Comparison of ENCODE assay signal across 15 mouse cellular contexts in genomic region chr5:120696057-120696743, GRCm38 (mm10). TPM values are rescaled to one million over a fixed set of nuclear protein-coding genes. Genes with fewer than 3 reads are reported as not detected.
DNase-seq lines count a peak whose midpoint lies in the region; ATAC-seq and TF ChIP-seq lines count a peak whose summit lies in the region.
"Had no signal": no experiment of that assay in that cellular context is flagged by ENCODE, and none has a peak within 500 bp of the region (broad histone marks: within the 10 kb centered on the region; RNA-seq: fewer than 3 reads in every experiment).

No protein-coding gene starts in this region.

- peaks cover 15% of the 10 kb centered on the region for H3K36me3 ChIP-seq in forebrain, embryonic 14.5 days (ENCODE audit: control insufficient read depth, insufficient read depth, low read length)
- H3K36me3 ChIP-seq in forebrain, embryonic 16.5 days (ENCODE audit: control insufficient read depth, insufficient read depth) = peaks cover 11% of the 10 kb centered on the region
- no peaks in the 10 kb centered on the region for H3K36me3 ChIP-seq in thymus, adult 2 months (ENCODE audit: control insufficient read depth, insufficient read depth, low read length)
- H3K36me3 ChIP-seq: embryonic facial prominence, embryonic 10.5 days; heart, embryonic 12.5 days had no signal

- no peaks in the 10 kb centered on the region for H3K9me3 ChIP-seq in forebrain, embryonic 14.5 days (replicated peaks; ENCODE audit: control insufficient read depth, low read length)
- no peaks in the 10 kb centered on the region for H3K9me3 ChIP-seq in forebrain, embryonic 16.5 days (ENCODE audit: control insufficient read depth, low read length)
- H3K9me3 ChIP-seq: embryonic facial prominence, embryonic 10.5 days; heart, embryonic 12.5 days; limb, embryonic 13.5 days had no signal

- TF ChIP-seq CTCF in thymus, adult 2 months (IDR thresholded peaks at IDR 0.05; ENCODE audit: borderline replicate concordance, control insufficient read depth, extremely low read depth, insufficient read depth, low read length, poor library complexity) = no peak

- H3K4me3 ChIP-seq in forebrain, embryonic 14.5 days (ENCODE audit: low read depth, low read length) = no peak overlapping the region
- no peak overlapping the region for H3K4me3 ChIP-seq in forebrain, embryonic 16.5 days (replicated peaks; ENCODE audit: low read length)
- no peak overlapping the region for H3K4me3 ChIP-seq in thymus, adult 2 months (ENCODE audit: control insufficient read depth, insufficient read depth, low read length)
- H3K4me3 ChIP-seq: embryonic facial prominence, embryonic 10.5 days; heart, embryonic 12.5 days; limb, embryonic 13.5 days had no signal

- no peak overlapping the region for H3K27ac ChIP-seq in forebrain, embryonic 14.5 days (ENCODE audit: low read depth, low read length)
- H3K27ac ChIP-seq in forebrain, embryonic 16.5 days (ENCODE audit: low read length) = no peak overlapping the region
- H3K27ac ChIP-seq in thymus, adult 2 months (ENCODE audit: control insufficient read depth, insufficient read depth, low read length) = no peak overlapping the region
- H3K27ac ChIP-seq: embryonic facial prominence, embryonic 10.5 days; limb, embryonic 13.5 days; macrophage had no signal

- H3K9ac ChIP-seq in forebrain, embryonic 14.5 days (ENCODE audit: low read length) = no peak overlapping the region
- no peak overlapping the region for H3K9ac ChIP-seq in forebrain, embryonic 16.5 days (replicated peaks; ENCODE audit: low read depth, low read length)
- H3K9ac ChIP-seq: heart, embryonic 12.5 days; limb, embryonic 13.5 days had no signal

- ATAC-seq in forebrain, embryonic 14.5 days = no peak
- ATAC-seq in forebrain, embryonic 16.5 days = no peak

- WGBS in forebrain, embryonic 14.5 days = 83% methylated on average over 16 of the region's 16 CpGs
- 75% methylated on average over 16 of the region's 16 CpGs for WGBS in forebrain, embryonic 16.5 days
- WGBS in thymus, adult 2 months = 77% methylated on average over 16 of the region's 16 CpGs

- no peak for TF ChIP-seq POLR2A in thymus, adult 2 months (IDR thresholded peaks at IDR 0.05; ENCODE audit: control insufficient read depth, extremely low read depth, insufficient read depth, low read length, poor library complexity)

- peaks cover 3% of the 10 kb centered on the region for H3K4me1 ChIP-seq in forebrain, embryonic 14.5 days (ENCODE audit: control insufficient read depth, insufficient read depth, low read length)
- peaks cover 21% of the 10 kb centered on the region for H3K4me1 ChIP-seq in forebrain, embryonic 16.5 days (replicated peaks; ENCODE audit: control insufficient read depth, insufficient read depth, low read length)
- H3K4me1 ChIP-seq in thymus, adult 2 months (replicated peaks; ENCODE audit: control insufficient read depth, insufficient read depth, low read length) = peaks cover 16% of the 10 kb centered on the region

- intact Hi-C loops in left cerebral cortex, postnatal 4 days (cut with DNase I) = no loop called here

- H3K4me2 ChIP-seq in forebrain, embryonic 14.5 days (ENCODE audit: low read length) = no peak overlapping the region
- H3K4me2 ChIP-seq in forebrain, embryonic 16.5 days (ENCODE audit: low read length) = no peak overlapping the region
- H3K4me2 ChIP-seq: heart, embryonic 12.5 days; limb, embryonic 13.5 days had no signal

- peaks cover 30% of the 10 kb centered on the region for H3K27me3 ChIP-seq in forebrain, embryonic 14.5 days (replicated peaks; ENCODE audit: control insufficient read depth, insufficient read depth, low read length)
- peaks cover 24% of the 10 kb centered on the region for H3K27me3 ChIP-seq in forebrain, embryonic 16.5 days (replicated peaks; ENCODE audit: control insufficient read depth, insufficient read depth, low read length)
- H3K27me3 ChIP-seq in thymus, adult 2 months (ENCODE audit: control insufficient read depth, insufficient read depth, low read length) = peaks cover 7% of the 10 kb centered on the region

- DNase-seq in forebrain, embryonic 14.5 days (ENCODE audit: low spot score) = peak; percentile 45
- DNase-seq in thymus, postnatal 0 days (ENCODE audit: low spot score) = peak; percentile 51
- DNase-seq in thymus, adult 2 months = no peak
- DNase-seq in induced T-regulatory cell, adult 2 months (ENCODE audit: low read depth) = peak; percentile 68
- DNase-seq in left cerebral cortex, postnatal 4 days = no peak
- no peak for DNase-seq in adrenal gland, postnatal 10 days
- no peak for DNase-seq in left cerebral cortex, adult 18-20 months (ENCODE audit: low spot score in 2 of 2)
- DNase-seq: gastrocnemius, postnatal 14 days; thymus, adult 18-20 months had no signal

RNA-seq across cellular contexts. Expression of gene Dtx1, which starts 15.5 kb away (rescaled TPM):
- 27.5 and 35.5 TPM in 2 replicates for polyA plus RNA-seq in forebrain, embryonic 14.5 days (2014; fragmentation: Nextera tagmentation; extraction: Ambion mirVana)
- polyA plus RNA-seq in forebrain, embryonic 16.5 days (2015; fragmentation: Nextera tagmentation; extraction: Ambion mirVana) = 43.4 and 44.1 TPM in 2 replicates
- 43.4 and 43.7 TPM in 2 replicates for polyA plus RNA-seq in thymus, postnatal 0 days (2015; fragmentation: Nextera tagmentation; extraction: Ambion mirVana)
- 60.6 and 66.6 TPM in 2 replicates for polyA plus RNA-seq in thymus, adult 2 months (2012; rRNA removed)
- 100 to 1,000 TPM; 122 to 124 TPM for total RNA-seq in left cerebral cortex, postnatal 4 days (2021)
- 1 to 10 TPM; 7.4 to 9.2 TPM for total RNA-seq in adrenal gland, postnatal 10 days (2021)
- 10 to 100 TPM; 73.1 to 78.8 TPM for total RNA-seq in left cerebral cortex, adult 18-20 months (2021)

RNA-seq across cellular contexts. Expression of gene Rasal1, which starts 47.6 kb away (rescaled TPM):
- polyA plus RNA-seq in forebrain, embryonic 14.5 days (2014; fragmentation: Nextera tagmentation; extraction: Ambion mirVana) = 1.5 and 3.2 TPM in 2 replicates
- 5.3 and 6.3 TPM in 2 replicates for polyA plus RNA-seq in forebrain, embryonic 16.5 days (2015; fragmentation: Nextera tagmentation; extraction: Ambion mirVana)
- polyA plus RNA-seq in thymus, postnatal 0 days (2015; fragmentation: Nextera tagmentation; extraction: Ambion mirVana) = 11.4 and 11.8 TPM in 2 replicates
- 27.7 and 28.0 TPM in 2 replicates for polyA plus RNA-seq in thymus, adult 2 months (2012; rRNA removed)
- total RNA-seq in left cerebral cortex, postnatal 4 days (2021) = 10 to 100 TPM; 42.2 to 54.6 TPM
- 1 to 10 TPM; 6.9 to 8.9 TPM for total RNA-seq in adrenal gland, postnatal 10 days (2021)
- 10 to 100 TPM; 70.5 to 83.0 TPM for total RNA-seq in left cerebral cortex, adult 18-20 months (2021)
- total RNA-seq: gastrocnemius, postnatal 14 days had no signal
- polyA plus RNA-seq: heart, embryonic 12.5 days; hindbrain, embryonic 11.5 days; macrophage had no signal

RNA-seq across cellular contexts. Expression of gene Oas2, which starts 53.5 kb away (rescaled TPM):
- polyA plus RNA-seq in forebrain, embryonic 14.5 days (2014; fragmentation: Nextera tagmentation; extraction: Ambion mirVana) = 0.11 and 0.42 TPM in 2 replicates
- 0.27 TPM in 1 of 2 replicates, not detected in the other for polyA plus RNA-seq in forebrain, embryonic 16.5 days (2015; fragmentation: Nextera tagmentation; extraction: Ambion mirVana)
- polyA plus RNA-seq in thymus, postnatal 0 days (2015; fragmentation: Nextera tagmentation; extraction: Ambion mirVana) = 0.62 and 0.86 TPM in 2 replicates
- polyA plus RNA-seq in thymus, adult 2 months (2012; rRNA removed) = 18.5 and 22.4 TPM in 2 replicates
- not detected for total RNA-seq in left cerebral cortex, postnatal 4 days (2021)
- total RNA-seq in adrenal gland, postnatal 10 days (2021) = under 1 TPM; 0.09 to 0.24 TPM
- under 1 TPM in 1 of 2 experiments, not detected in 1; 0.26 TPM for total RNA-seq in left cerebral cortex, adult 18-20 months (2021)
- polyA plus RNA-seq: hindbrain, embryonic 11.5 days had no signal

Comparison
In these comparisons a context has a peak if more than half of its experiments do, and no peak if none do; other contexts are left out.
1. DNase-seq: peak in forebrain, embryonic 14.5 days (single experiment), thymus, postnatal 0 days (single experiment) and induced T-regulatory cell, adult 2 months (single experiment); none in thymus, adult 2 months (single experiment), left cerebral cortex, postnatal 4 days (single experiment), adrenal gland, postnatal 10 days (single experiment) and left cerebral cortex, adult 18-20 months (0 of 2).
2. RNA of gene Oas2, which starts 53.5 kb away (polyA plus RNA-seq): 18.5 to 22.4 TPM in thymus, adult 2 months; 0.62 to 0.86 TPM in thymus, postnatal 0 days, 0.11 to 0.42 TPM in forebrain, embryonic 14.5 days and 0.27 TPM in forebrain, embryonic 16.5 days; every median in the first group is over 10 times any median in the second.